Mouse (Mus musculus): Measurements from ENCODE around the gene Tmem200c. TPM values are rescaled to one million over a fixed set of nuclear protein-coding genes. Genes with fewer than 3 reads are reported as not detected.

Gene Tmem200c
- polyA plus RNA-seq, 1 experiment from 2014 or later = 3.6 TPM

- H3K27me3 ChIP-seq = no peaks in the 10 kb centered on the region
- no peak overlapping the region for H3K4me2 ChIP-seq
- no peaks in the 10 kb centered on the region for H3K9me3 ChIP-seq
- no peak overlapping the region for H3K27ac ChIP-seq
- WGBS = 80% methylated on average over 7 of the region's 7 CpGs
- no peaks in the 10 kb centered on the region for H3K4me1 ChIP-seq
- ATAC-seq (ENCODE audit: low FRiP score) = no peak
- no peak overlapping the region for H3K9ac ChIP-seq
- H3K4me3 ChIP-seq (replicated peaks) = no peak overlapping the region
- no peaks in the 10 kb centered on the region for H3K36me3 ChIP-seq (replicated peaks)
Observed at GRCm38 (mm10) chr17:68852171-68852966, 25.9 kb downstream of the Tmem200c start.

DNA sequence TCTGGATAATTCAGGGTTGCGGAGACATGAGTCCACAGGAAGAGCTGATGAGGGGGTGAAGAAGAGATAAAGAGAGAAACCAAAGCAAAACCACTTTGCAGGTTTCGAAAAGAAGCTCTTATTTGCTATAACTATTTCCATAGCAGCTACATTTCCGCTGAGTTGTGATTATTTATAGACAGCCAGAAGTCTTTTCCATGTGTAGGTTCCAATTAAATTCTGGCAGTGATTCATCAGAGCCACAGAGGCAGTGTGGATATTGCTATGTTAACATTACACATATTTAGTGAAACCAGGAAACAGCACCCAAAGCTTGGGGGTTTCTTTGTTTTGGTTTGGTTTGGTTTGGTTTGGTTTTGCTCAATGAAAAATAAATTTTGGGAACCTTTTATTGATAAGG lies 37.8 kb downstream of the Tmem200c start:
- H3K4me3 ChIP-seq (replicated peaks) = no peak overlapping the region
- WGBS = 90% methylated on average over 3 of the region's 3 CpGs
- no peaks in the 10 kb centered on the region for H3K36me3 ChIP-seq (replicated peaks)
- ATAC-seq (ENCODE audit: low FRiP score) = no peak
- H3K27me3 ChIP-seq = no peaks in the 10 kb centered on the region
- H3K9ac ChIP-seq = no peak overlapping the region
- no peak overlapping the region for H3K27ac ChIP-seq
- H3K4me1 ChIP-seq = no peaks in the 10 kb centered on the region
- no peaks in the 10 kb centered on the region for H3K9me3 ChIP-seq
- H3K4me2 ChIP-seq = no peak overlapping the region

DNA sequence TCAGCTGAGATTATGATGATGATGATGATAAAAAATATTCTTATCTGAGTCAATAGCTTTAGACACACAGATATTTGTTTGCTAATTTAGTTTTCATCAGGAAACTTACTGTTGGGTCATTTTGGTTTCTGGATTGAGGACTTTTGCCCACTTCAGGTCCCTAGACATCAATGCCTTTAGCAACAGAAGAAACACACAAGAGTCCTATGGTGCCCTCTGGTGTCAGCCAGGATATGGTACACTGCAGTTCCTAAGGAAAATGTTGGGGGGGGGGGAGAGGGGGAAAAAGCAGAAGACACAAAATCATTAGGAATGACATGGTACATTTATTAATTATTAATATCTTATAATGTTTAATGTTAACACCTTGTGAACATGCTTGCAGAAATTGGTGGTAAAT lies 42.0 kb downstream of the Tmem200c start:
- H3K9ac ChIP-seq = no peak overlapping the region
- H3K36me3 ChIP-seq (replicated peaks) = no peaks in the 10 kb centered on the region
- no peak for ATAC-seq (ENCODE audit: low FRiP score)
- no peak overlapping the region for H3K4me2 ChIP-seq
- no peak overlapping the region for H3K27ac ChIP-seq
- no peak overlapping the region for H3K4me3 ChIP-seq (replicated peaks)
- no peaks in the 10 kb centered on the region for H3K27me3 ChIP-seq
- H3K9me3 ChIP-seq = no peaks in the 10 kb centered on the region
- H3K4me1 ChIP-seq = no peaks in the 10 kb centered on the region

DNA sequence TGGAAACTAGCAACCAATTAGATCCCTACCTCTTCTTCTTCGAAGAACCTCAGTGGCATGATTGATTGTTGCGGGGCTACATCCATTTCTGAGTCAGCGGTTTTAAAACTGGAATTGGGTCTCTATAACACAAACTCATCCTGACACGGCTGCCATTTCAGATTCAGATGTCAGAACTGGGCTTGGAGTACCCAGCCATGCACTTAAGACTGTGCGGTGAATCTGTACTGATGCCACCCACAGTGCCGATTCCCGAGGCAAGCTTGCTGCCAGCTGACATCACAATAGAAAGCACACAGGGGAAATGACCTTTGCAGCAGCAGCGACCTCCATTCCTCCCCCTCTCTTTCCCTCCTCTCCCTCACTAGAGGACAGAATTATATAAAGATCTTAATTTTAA lies 47.6 kb downstream of the Tmem200c start:
- no peak for ATAC-seq (ENCODE audit: low FRiP score)
- H3K4me3 ChIP-seq (replicated peaks) = no peak overlapping the region
- no peaks in the 10 kb centered on the region for H3K9me3 ChIP-seq
- no peaks in the 10 kb centered on the region for H3K27me3 ChIP-seq
- H3K9ac ChIP-seq = no peak overlapping the region
- no peaks in the 10 kb centered on the region for H3K36me3 ChIP-seq (replicated peaks)
- no peak overlapping the region for H3K27ac ChIP-seq
- H3K4me2 ChIP-seq = no peak overlapping the region
- WGBS = 54% methylated on average over 8 of the region's 8 CpGs
- peaks cover 4% of the 10 kb centered on the region; the same call in 1 of the 2 replicates for H3K4me1 ChIP-seq

GRCm38 (mm10) chr17:68875251-68875650 lies 48.8 kb downstream of the Tmem200c start:
- ATAC-seq (ENCODE audit: low FRiP score) = no peak
- no peaks in the 10 kb centered on the region for H3K36me3 ChIP-seq (replicated peaks)
- H3K27me3 ChIP-seq = no peaks in the 10 kb centered on the region
- H3K9ac ChIP-seq = no peak overlapping the region
- H3K27ac ChIP-seq = no peak overlapping the region
- WGBS = 75% methylated on average over 5 of the region's 5 CpGs
- no peak overlapping the region for H3K4me2 ChIP-seq
- peaks cover 4% of the 10 kb centered on the region; the same call in 1 of the 2 replicates for H3K4me1 ChIP-seq
- H3K4me3 ChIP-seq (replicated peaks) = no peak overlapping the region
- no peaks in the 10 kb centered on the region for H3K9me3 ChIP-seq

DNA sequence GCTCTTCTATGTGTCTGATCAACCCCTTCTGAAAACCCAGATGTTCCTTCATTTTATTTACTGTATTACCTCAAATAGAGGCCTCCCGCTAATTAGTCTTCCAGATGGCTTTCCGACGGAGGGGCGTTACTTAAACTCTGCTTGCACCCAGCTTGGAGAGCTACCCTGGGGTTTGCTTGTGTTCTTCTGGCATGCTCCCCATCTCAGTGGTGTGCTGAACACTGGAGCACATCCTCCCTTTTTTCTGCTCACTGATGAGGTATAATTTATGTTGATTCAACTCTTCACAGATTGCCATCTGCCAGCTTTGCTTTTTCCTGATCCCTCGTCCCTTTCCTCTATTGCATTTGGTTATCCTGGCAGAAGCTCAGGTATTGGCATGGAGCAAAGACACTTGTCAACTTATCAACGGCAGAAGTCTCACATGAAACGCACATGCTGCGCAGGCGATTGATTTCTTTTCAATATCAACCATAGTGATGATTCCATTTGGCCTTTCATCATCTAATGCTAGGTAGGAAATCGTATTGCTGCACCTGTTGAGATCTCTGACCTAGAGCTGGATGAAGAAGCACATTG lies 49.6 kb downstream of the Tmem200c start:
- no peaks in the 10 kb centered on the region for H3K36me3 ChIP-seq (replicated peaks)
- H3K9me3 ChIP-seq = no peaks in the 10 kb centered on the region
- H3K4me1 ChIP-seq = peaks cover 4% of the 10 kb centered on the region; the same call in 1 of the 2 replicates
- 82% methylated on average over 10 of the region's 10 CpGs for WGBS
- no peaks in the 10 kb centered on the region for H3K27me3 ChIP-seq
- no peak for ATAC-seq (ENCODE audit: low FRiP score)
- no peak overlapping the region for H3K4me2 ChIP-seq
- no peak overlapping the region for H3K9ac ChIP-seq
- no peak overlapping the region for H3K4me3 ChIP-seq (replicated peaks)
- no peak overlapping the region for H3K27ac ChIP-seq

GRCm38 (mm10) chr17:68881725-68882524 lies 55.5 kb downstream of the Tmem200c start:
- peak overlapping the region; percentile 29; the same call in 1 of the 2 replicates for H3K9ac ChIP-seq
- 15% methylated on average over 21 of the region's 21 CpGs for WGBS

DNA sequence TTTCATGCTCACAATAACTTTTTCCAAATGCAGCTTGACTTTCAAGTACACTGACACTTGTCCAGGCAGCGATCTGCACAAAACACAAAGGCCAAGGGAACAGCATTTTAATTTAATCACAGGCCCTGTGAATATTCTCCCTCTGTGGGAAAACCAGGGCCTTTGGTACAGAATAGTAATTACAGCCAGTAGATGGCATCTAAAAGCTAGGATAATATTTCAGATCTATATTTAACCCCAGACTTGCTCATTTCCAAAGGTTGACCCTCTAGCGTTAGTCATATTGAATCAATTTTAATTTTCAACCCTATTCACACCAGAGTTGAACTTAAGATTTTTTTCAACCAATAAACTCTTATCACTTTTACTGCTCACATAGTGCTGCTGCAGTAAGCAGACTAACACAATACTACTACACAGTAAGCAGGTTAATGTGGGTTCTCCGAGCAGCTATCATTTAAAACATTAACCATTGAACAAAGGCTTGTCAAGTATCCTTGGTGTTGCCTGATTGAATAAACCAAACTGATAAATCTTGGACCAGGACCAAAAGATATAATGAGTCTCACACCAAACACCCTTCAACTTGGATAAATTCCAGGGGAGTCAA lies 57.2 kb downstream of the Tmem200c start:
- H3K27ac ChIP-seq = no peak overlapping the region
- no peak for ATAC-seq (ENCODE audit: low FRiP score)
- H3K4me2 ChIP-seq = no peak overlapping the region
- H3K9ac ChIP-seq = no peak overlapping the region
- H3K9me3 ChIP-seq = no peaks in the 10 kb centered on the region
- no peaks in the 10 kb centered on the region for H3K27me3 ChIP-seq
- WGBS = 82% methylated on average over 3 of the region's 3 CpGs
- H3K4me1 ChIP-seq = peaks cover 5% of the 10 kb centered on the region
- no peaks in the 10 kb centered on the region for H3K36me3 ChIP-seq (replicated peaks)
- H3K4me3 ChIP-seq (replicated peaks) = no peak overlapping the region

More at GRCm38 (mm10) chr17:68881725-68882524, 55.5 kb downstream of the Tmem200c start:
- Histone ChIP-seq H3K36me3 (replicated peaks) (no peaks in the 10 kb centered on the region), H3K4me3 (replicated peaks) (peak overlapping the region; percentile 40), H3K4me2 (peak overlapping the region; percentile 59), H3K4me1 (peaks cover 5% of the 10 kb centered on the region), H3K27ac (no peak overlapping the region), H3K9me3 (no peaks in the 10 kb centered on the region), H3K27me3 (no peaks in the 10 kb centered on the region)
- ATAC-seq (ENCODE audit: low FRiP score) = peak; percentile 67

DNA sequence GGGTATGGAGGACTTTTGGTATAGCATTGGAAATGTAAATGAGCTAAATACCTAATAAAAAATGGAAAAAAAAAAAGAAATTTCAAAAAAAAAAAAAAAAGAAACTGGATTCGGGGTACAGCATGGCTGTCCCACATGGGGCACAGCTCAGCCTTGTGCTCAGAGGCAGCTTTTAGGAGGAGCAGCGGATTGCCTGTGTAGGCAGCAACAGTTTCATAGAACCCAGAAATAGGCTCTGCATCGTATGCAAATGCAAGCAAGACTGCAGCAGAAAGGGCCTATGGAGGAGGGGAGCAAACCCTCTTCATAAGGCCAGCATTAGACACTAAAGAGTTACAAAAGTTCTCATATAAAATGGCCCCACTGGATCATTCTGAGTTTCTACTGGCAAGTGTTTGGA lies 64.2 kb downstream of the Tmem200c start:
- H3K9me3 ChIP-seq = no peaks in the 10 kb centered on the region
- H3K9ac ChIP-seq = no peak overlapping the region
- H3K4me3 ChIP-seq (replicated peaks) = no peak overlapping the region
- no peak overlapping the region for H3K4me2 ChIP-seq
- 89% methylated on average over 3 of the region's 3 CpGs for WGBS
- no peaks in the 10 kb centered on the region for H3K4me1 ChIP-seq
- no peaks in the 10 kb centered on the region for H3K27me3 ChIP-seq
- H3K36me3 ChIP-seq (replicated peaks) = no peaks in the 10 kb centered on the region
- H3K27ac ChIP-seq = no peak overlapping the region
- no peak for ATAC-seq (ENCODE audit: low FRiP score)

Other genes with a start within 250 kb of the Tmem200c start
- 74.3 and 74.7 TPM in 2 replicates for gene Epb41l3, start 249.1 kb downstream of the Tmem200c start, polyA plus RNA-seq (2016; fragmentation: Nextera tagmentation; extraction: Ambion mirVana)